Mouse (Mus musculus): ENCODE data around the gene Umodl1. TPM values are rescaled to one million over a fixed set of nuclear protein-coding genes. Genes with fewer than 3 reads are reported as not detected.

The Umodl1 gene
- polyA plus RNA-seq, 1 experiment from 2014 or later, result 0.14 TPM

GRCm38 (mm10) chr17:31032341-31032740, 77.9 kb downstream of the Umodl1 start:
- Histone ChIP-seq H3K36me3 (ENCODE audit: insufficient read depth, low read length) (no peaks in the 10 kb centered on the region), H3K27me3 (ENCODE audit: insufficient read depth, low read length) (no peaks in the 10 kb centered on the region), H3K4me2 (replicated peaks; ENCODE audit: low read depth, low read length) (no peak overlapping the region), H3K4me3 (ENCODE audit: low read length) (no peak overlapping the region), H3K9ac (replicated peaks; ENCODE audit: low read length) (no peak overlapping the region), H3K27ac (ENCODE audit: low read length) (no peak overlapping the region), H3K9me3 (ENCODE audit: low read length) (peaks cover 4% of the 10 kb centered on the region; the same call in 1 of the 2 replicates), H3K4me1 (ENCODE audit: insufficient read depth, low read length) (no peaks in the 10 kb centered on the region)
- no peak for ATAC-seq (ENCODE audit: low FRiP score, low TSS enrichment)
- 93% methylated on average over 4 of the region's 4 CpGs for WGBS

GRCm38 (mm10) chr17:31033251-31033650, 78.8 kb downstream of the Umodl1 start:
- 65% methylated on average over 2 of the region's 2 CpGs for WGBS
- Histone ChIP-seq H3K27me3 (ENCODE audit: insufficient read depth, low read length) (no peaks in the 10 kb centered on the region), H3K9ac (replicated peaks; ENCODE audit: low read length) (no peak overlapping the region), H3K4me1 (ENCODE audit: insufficient read depth, low read length) (no peaks in the 10 kb centered on the region), H3K36me3 (ENCODE audit: insufficient read depth, low read length) (no peaks in the 10 kb centered on the region), H3K4me2 (replicated peaks; ENCODE audit: low read depth, low read length) (no peak overlapping the region), H3K9me3 (ENCODE audit: low read length) (peaks cover 4% of the 10 kb centered on the region; the same call in 1 of the 2 replicates), H3K4me3 (ENCODE audit: low read length) (no peak overlapping the region), H3K27ac (ENCODE audit: low read length) (no peak overlapping the region)
- no peak for ATAC-seq (ENCODE audit: low FRiP score, low TSS enrichment)

GRCm38 (mm10) chr17:31034165-31034564, 79.7 kb downstream of the Umodl1 start:
- H3K36me3 ChIP-seq (ENCODE audit: insufficient read depth, low read length), result no peaks in the 10 kb centered on the region
- 74% methylated on average over 5 of the region's 5 CpGs for WGBS
- H3K9me3 ChIP-seq (ENCODE audit: low read length), result peaks cover 4% of the 10 kb centered on the region; the same call in 1 of the 2 replicates
- ATAC-seq (ENCODE audit: low FRiP score, low TSS enrichment), result no peak
- no peaks in the 10 kb centered on the region for H3K4me1 ChIP-seq (ENCODE audit: insufficient read depth, low read length)
- H3K4me2 ChIP-seq (replicated peaks; ENCODE audit: low read depth, low read length), result no peak overlapping the region
- H3K9ac ChIP-seq (replicated peaks; ENCODE audit: low read length), result no peak overlapping the region
- H3K27ac ChIP-seq (ENCODE audit: low read length), result no peak overlapping the region
- no peak overlapping the region for H3K4me3 ChIP-seq (ENCODE audit: low read length)
- no peaks in the 10 kb centered on the region for H3K27me3 ChIP-seq (ENCODE audit: insufficient read depth, low read length)

GRCm38 (mm10) chr17:31034674-31035356, 80.4 kb downstream of the Umodl1 start:
- Histone ChIP-seq H3K4me1 (ENCODE audit: insufficient read depth, low read length) (no peaks in the 10 kb centered on the region), H3K4me2 (replicated peaks; ENCODE audit: low read depth, low read length) (no peak overlapping the region), H3K36me3 (ENCODE audit: insufficient read depth, low read length) (no peaks in the 10 kb centered on the region), H3K27ac (ENCODE audit: low read length) (no peak overlapping the region), H3K27me3 (ENCODE audit: insufficient read depth, low read length) (no peaks in the 10 kb centered on the region), H3K9ac (replicated peaks; ENCODE audit: low read length) (no peak overlapping the region), H3K4me3 (ENCODE audit: low read length) (no peak overlapping the region), H3K9me3 (ENCODE audit: low read length) (peaks cover 4% of the 10 kb centered on the region; the same call in 1 of the 2 replicates)
- 78% methylated on average over 9 of the region's 9 CpGs for WGBS
- no peak for ATAC-seq (ENCODE audit: low FRiP score, low TSS enrichment)

GRCm38 (mm10) chr17:31036168-31036876, 81.9 kb downstream of the Umodl1 start:
- H3K4me1 ChIP-seq (ENCODE audit: insufficient read depth, low read length), result no peaks in the 10 kb centered on the region
- no peaks in the 10 kb centered on the region for H3K36me3 ChIP-seq (ENCODE audit: insufficient read depth, low read length)
- no peaks in the 10 kb centered on the region for H3K27me3 ChIP-seq (ENCODE audit: insufficient read depth, low read length)
- H3K4me3 ChIP-seq (ENCODE audit: low read length), result no peak overlapping the region
- no peak overlapping the region for H3K27ac ChIP-seq (ENCODE audit: low read length)
- H3K4me2 ChIP-seq (replicated peaks; ENCODE audit: low read depth, low read length), result no peak overlapping the region
- WGBS, result 74% methylated on average over 22 of the region's 22 CpGs
- no peak overlapping the region for H3K9ac ChIP-seq (replicated peaks; ENCODE audit: low read length)
- ATAC-seq (ENCODE audit: low FRiP score, low TSS enrichment), result no peak
- H3K9me3 ChIP-seq (ENCODE audit: low read length), result peaks cover 4% of the 10 kb centered on the region; the same call in 1 of the 2 replicates

- Histone ChIP-seq H3K4me3 (ENCODE audit: low read length) (no peak overlapping the region), H3K27ac (ENCODE audit: low read length) (no peak overlapping the region), H3K36me3 (ENCODE audit: insufficient read depth, low read length) (no peaks in the 10 kb centered on the region), H3K27me3 (ENCODE audit: insufficient read depth, low read length) (no peaks in the 10 kb centered on the region), H3K9ac (replicated peaks; ENCODE audit: low read length) (no peak overlapping the region), H3K9me3 (ENCODE audit: low read length) (no peaks in the 10 kb centered on the region), H3K4me1 (ENCODE audit: insufficient read depth, low read length) (no peaks in the 10 kb centered on the region), H3K4me2 (replicated peaks; ENCODE audit: low read depth, low read length) (no peak overlapping the region)
- no peak for ATAC-seq (ENCODE audit: low FRiP score, low TSS enrichment)
- WGBS, result 49% methylated on average over 8 of the region's 8 CpGs
Observed at GRCm38 (mm10) chr17:31037331-31037730, 82.9 kb downstream of the Umodl1 start.

GRCm38 (mm10) chr17:31038381-31038780, 83.9 kb downstream of the Umodl1 start:
- whole genome bisulfite sequencing, result 53% methylated on average over 4 of the region's 4 CpGs
- Histone ChIP-seq H3K36me3 (ENCODE audit: insufficient read depth, low read length) (no peaks in the 10 kb centered on the region), H3K9ac (replicated peaks; ENCODE audit: low read length) (no peak overlapping the region), H3K4me1 (ENCODE audit: insufficient read depth, low read length) (no peaks in the 10 kb centered on the region), H3K4me3 (ENCODE audit: low read length) (no peak overlapping the region), H3K27me3 (ENCODE audit: insufficient read depth, low read length) (no peaks in the 10 kb centered on the region), H3K27ac (ENCODE audit: low read length) (no peak overlapping the region), H3K4me2 (replicated peaks; ENCODE audit: low read depth, low read length) (no peak overlapping the region), H3K9me3 (ENCODE audit: low read length) (no peaks in the 10 kb centered on the region)
- no peak for ATAC-seq (ENCODE audit: low FRiP score, low TSS enrichment)

- Histone ChIP-seq H3K9ac (replicated peaks; ENCODE audit: low read length) (no peak overlapping the region), H3K9me3 (ENCODE audit: low read length) (no peaks in the 10 kb centered on the region), H3K4me1 (ENCODE audit: insufficient read depth, low read length) (no peaks in the 10 kb centered on the region), H3K4me3 (ENCODE audit: low read length) (no peak overlapping the region), H3K36me3 (ENCODE audit: insufficient read depth, low read length) (no peaks in the 10 kb centered on the region), H3K27ac (ENCODE audit: low read length) (no peak overlapping the region), H3K4me2 (replicated peaks; ENCODE audit: low read depth, low read length) (no peak overlapping the region), H3K27me3 (ENCODE audit: insufficient read depth, low read length) (no peaks in the 10 kb centered on the region)
- WGBS, result 48% methylated on average over 7 of the region's 7 CpGs
- ATAC-seq (ENCODE audit: low FRiP score, low TSS enrichment), result no peak
Observed at GRCm38 (mm10) chr17:31039626-31040025, 85.2 kb downstream of the Umodl1 start.

- no peak for ATAC-seq (ENCODE audit: low FRiP score, low TSS enrichment)
- Histone ChIP-seq H3K4me3 (ENCODE audit: low read length) (no peak overlapping the region), H3K4me1 (ENCODE audit: insufficient read depth, low read length) (no peaks in the 10 kb centered on the region), H3K36me3 (ENCODE audit: insufficient read depth, low read length) (no peaks in the 10 kb centered on the region), H3K4me2 (replicated peaks; ENCODE audit: low read depth, low read length) (no peak overlapping the region), H3K27ac (ENCODE audit: low read length) (no peak overlapping the region), H3K9me3 (ENCODE audit: low read length) (no peaks in the 10 kb centered on the region), H3K27me3 (ENCODE audit: insufficient read depth, low read length) (no peaks in the 10 kb centered on the region), H3K9ac (replicated peaks; ENCODE audit: low read length) (no peak overlapping the region)
- WGBS, result 67% methylated on average over 7 of the region's 7 CpGs
Observed at GRCm38 (mm10) chr17:31040421-31040820, 86.0 kb downstream of the Umodl1 start.

GRCm38 (mm10) chr17:31042751-31043150, 88.3 kb downstream of the Umodl1 start:
- Histone ChIP-seq H3K27ac (ENCODE audit: low read length) (no peak overlapping the region), H3K4me2 (replicated peaks; ENCODE audit: low read depth, low read length) (no peak overlapping the region)
- WGBS, result 65% methylated on average over 2 of the region's 2 CpGs

More at GRCm38 (mm10) chr17:31042751-31043150, 88.3 kb downstream of the Umodl1 start:
- no peaks in the 10 kb centered on the region for H3K36me3 ChIP-seq (ENCODE audit: insufficient read depth, low read length)
- no peak for ATAC-seq (ENCODE audit: low FRiP score, low TSS enrichment)
- no peaks in the 10 kb centered on the region for H3K9me3 ChIP-seq (ENCODE audit: low read length)
- H3K4me3 ChIP-seq (ENCODE audit: low read length), result no peak overlapping the region
- no peaks in the 10 kb centered on the region for H3K27me3 ChIP-seq (ENCODE audit: insufficient read depth, low read length)
- no peaks in the 10 kb centered on the region for H3K4me1 ChIP-seq (ENCODE audit: insufficient read depth, low read length)
- no peak overlapping the region for H3K9ac ChIP-seq (replicated peaks; ENCODE audit: low read length)

All from kidney, embryonic 16.5 days (tissue).